ENCODE assay signal across 19 mouse cellular contexts in the genomic region with DNA sequence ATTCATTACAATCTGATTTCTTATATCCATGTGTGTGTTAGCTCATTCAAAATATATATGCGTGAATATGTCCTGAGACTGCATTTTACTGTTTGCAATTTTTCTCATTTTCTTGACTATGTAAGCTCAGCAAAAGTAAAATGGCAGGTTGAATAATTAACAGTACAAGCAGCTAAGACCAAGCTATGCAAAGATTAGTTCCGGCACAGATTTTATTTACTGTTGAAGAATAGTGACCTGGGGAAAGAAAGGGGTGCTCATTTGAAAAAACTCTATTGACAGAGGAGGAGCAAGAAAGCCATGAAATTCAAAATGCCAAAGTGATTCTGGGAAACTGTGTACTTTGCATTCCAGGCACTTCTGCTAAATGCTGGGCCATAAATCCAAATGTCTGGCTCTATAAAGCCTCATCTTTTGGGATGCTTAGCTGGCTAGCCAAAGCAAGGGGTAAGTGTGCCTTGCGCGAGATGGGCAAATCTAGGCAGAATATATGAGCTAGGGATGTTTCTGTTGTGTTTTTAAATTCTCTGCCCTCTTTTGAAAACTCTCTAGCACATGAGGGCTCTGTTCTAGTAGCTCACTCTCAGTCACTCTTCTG.
"Had no signal": no experiment of that assay in that cellular context is flagged by ENCODE, and none has a peak within 500 bp of the region (broad histone marks: within the 10 kb centered on the region; RNA-seq: fewer than 3 reads in every experiment).

No protein-coding gene starts in this region.

- H3K36me3 ChIP-seq: kidney, embryonic 15.5 days; stomach, embryonic 15.5 days had no signal

- H3K27me3 ChIP-seq: kidney, embryonic 15.5 days; stomach, embryonic 15.5 days had no signal

- H3K4me2 ChIP-seq: kidney, embryonic 15.5 days; lung, embryonic 14.5 days; stomach, embryonic 15.5 days had no signal

- ATAC-seq: liver, postnatal 0 days; lung, postnatal 0 days; midbrain, embryonic 16.5 days had no signal

- DNase-seq: kidney, adult 11 months; kidney, adult 8-10 months; kidney, postnatal 10 days; kidney, postnatal 36 days; layer of hippocampus, postnatal 36 days; liver, postnatal 0 days; lung, embryonic 14.5 days; retina, postnatal 1 day; right cerebral cortex, postnatal 25 days; spleen, adult 18-20 months; thymus, postnatal 25 days had no signal

- H3K4me1 ChIP-seq: kidney, embryonic 15.5 days; stomach, embryonic 15.5 days had no signal

- H3K4me3 ChIP-seq: kidney, embryonic 15.5 days; left cerebral cortex, adult 2 months; myocyte; stomach, embryonic 15.5 days had no signal

- H3K9ac ChIP-seq: kidney, embryonic 15.5 days; liver, embryonic 14.5 days; liver, postnatal 0 days; lung, embryonic 14.5 days; stomach, embryonic 15.5 days had no signal

- H3K27ac ChIP-seq: kidney, embryonic 15.5 days; left cerebral cortex, adult 2 months; liver, embryonic 14.5 days; macrophage; stomach, embryonic 15.5 days had no signal

- H3K9me3 ChIP-seq: kidney, embryonic 15.5 days; stomach, embryonic 15.5 days had no signal
